ENCODE assay signal across 18 mouse cellular contexts in genomic region chr6:97305491-97305890, GRCm38 (mm10). TPM values are rescaled to one million over a fixed set of nuclear protein-coding genes. Genes with fewer than 3 reads are reported as not detected.
DNase-seq lines count a peak whose midpoint lies in the region; ATAC-seq and TF ChIP-seq lines count a peak whose summit lies in the region.
"Had no signal": no experiment of that assay in that cellular context is flagged by ENCODE, and none has a peak within 500 bp of the region (broad histone marks: within the 10 kb centered on the region; RNA-seq: fewer than 3 reads in every experiment).

No protein-coding gene starts in this region.

- dilution Hi-C loops in CH12.LX (cut with MboI; ENCODE audit: extremely low pct_ligation_motif_present, extremely low pct_unique_long_range_greater_than_20kb, low sequenced_read_pairs) = no loop called here

- H3K4me3 ChIP-seq in cerebellum, adult 2 months (replicated peaks; ENCODE audit: insufficient read depth, low read depth, low read length) = peak overlapping the region; percentile 96
- no peak overlapping the region for H3K4me3 ChIP-seq in hindbrain, embryonic 12.5 days
- H3K4me3 ChIP-seq in hindbrain, embryonic 10.5 days = no peak overlapping the region
- no peak overlapping the region for H3K4me3 ChIP-seq in CH12.LX (replicated peaks in 1 of 3; ENCODE audit: low read depth in 2 of 3, low read length in 2 of 3, poor library complexity in 1 of 3)
- no peak overlapping the region for H3K4me3 ChIP-seq in myocyte
- H3K4me3 ChIP-seq: embryonic facial prominence, embryonic 15.5 days; forebrain, embryonic 12.5 days; heart, embryonic 13.5 days; limb, embryonic 13.5 days had no signal

- ATAC-seq in hindbrain, embryonic 12.5 days (ENCODE audit: low FRiP score) = no peak

- peaks cover 30% of the 10 kb centered on the region for H3K36me3 ChIP-seq in hindbrain, embryonic 12.5 days
- peaks cover 78% of the 10 kb centered on the region for H3K36me3 ChIP-seq in hindbrain, embryonic 10.5 days
- H3K36me3 ChIP-seq in CH12.LX (replicated peaks in 1 of 2; ENCODE audit: control insufficient read depth in 1 of 2, insufficient read depth in 1 of 2, low read length in 1 of 2) (no peaks in the 10 kb centered on the region), myocyte (ENCODE audit: control insufficient read depth, insufficient read depth) (no peaks in the 10 kb centered on the region)

- H3K27ac ChIP-seq in cerebellum, adult 2 months (ENCODE audit: insufficient read depth, low read length) = no peak overlapping the region
- H3K27ac ChIP-seq in hindbrain, embryonic 12.5 days = peak overlapping the region; percentile 32; the same call in 1 of the 2 replicates
- no peak overlapping the region for H3K27ac ChIP-seq in hindbrain, embryonic 10.5 days
- H3K27ac ChIP-seq in CH12.LX (ENCODE audit: insufficient read depth, low read depth) = no peak overlapping the region
- H3K27ac ChIP-seq: embryonic facial prominence, embryonic 15.5 days; forebrain, embryonic 12.5 days; heart, embryonic 13.5 days; limb, embryonic 13.5 days; macrophage had no signal

- H3ac ChIP-seq in myocyte (ENCODE audit: control insufficient read depth, insufficient read length) = no peak overlapping the region

- no peak for TF ChIP-seq RAD21 in CH12.LX (IDR thresholded peaks at IDR 0.05; ENCODE audit: low read depth, low read length)

- 69% methylated on average over 7 of the region's 7 CpGs for WGBS in cerebellum, adult 2 months
- 89% methylated on average over 7 of the region's 7 CpGs for WGBS in hindbrain, embryonic 12.5 days
- 94% methylated on average over 7 of the region's 7 CpGs for WGBS in hindbrain, embryonic 10.5 days

- peak in 1 of 2 experiments; percentile 18 for DNase-seq in cerebellum, adult 2 months
- no peak for DNase-seq in cerebellum, adult 11 months
- no peak for DNase-seq in hindbrain, embryonic 10.5 days (ENCODE audit: low spot score)
- DNase-seq in CH12.LX (ENCODE audit: extremely low read depth) = no peak
- no peak for DNase-seq in thymus, postnatal 0 days (ENCODE audit: low spot score)
- DNase-seq in frontal cortex, postnatal 25 days (ENCODE audit: low spot score in 2 of 2) = no peak
- DNase-seq: adrenal gland, adult 2 months; kidney, postnatal 25 days; layer of hippocampus, postnatal 36 days; lung, adult 18-20 months; thymus, postnatal 14 days had no signal

- TF ChIP-seq EP300 in CH12.LX (IDR thresholded peaks at IDR 0.05; ENCODE audit: low read length) = no peak

- TF ChIP-seq POLR2A in cerebellum, adult 2 months (IDR thresholded peaks at IDR 0.05; ENCODE audit: borderline replicate concordance, insufficient read depth, low read length) = no peak
- no peak for TF ChIP-seq POLR2A in CH12.LX (IDR thresholded peaks at IDR 0.05; ENCODE audit: low read depth, low read length)
- no peak for TF ChIP-seq POLR2A in myocyte (IDR thresholded peaks at IDR 0.05; ENCODE audit: insufficient read length, low read depth)

- H3K79me2 ChIP-seq in CH12.LX (replicated peaks; ENCODE audit: control insufficient read depth, extremely low read depth, insufficient read depth, poor library complexity, severe bottlenecking) = no peaks in the 10 kb centered on the region
- H3K79me2 ChIP-seq in myocyte (ENCODE audit: control insufficient read depth, insufficient read depth) = no peaks in the 10 kb centered on the region

- no peak overlapping the region for H3K4me2 ChIP-seq in hindbrain, embryonic 12.5 days (replicated peaks)
- peak overlapping the region; percentile 51; the same call in 1 of the 2 replicates for H3K4me2 ChIP-seq in CH12.LX (ENCODE audit: insufficient read depth, low read depth, poor library complexity, severe bottlenecking)
- H3K4me2 ChIP-seq in myocyte (ENCODE audit: low read depth) = peak overlapping the region; percentile 49
- H3K4me2 ChIP-seq: embryonic facial prominence, embryonic 15.5 days; forebrain, embryonic 12.5 days had no signal

- in situ Hi-C loops in CH12.LX (cut with MboI; ENCODE audit: low pct_ligation_motif_present, low pct_unique_long_range_greater_than_20kb, low sequenced_read_pairs) = no loop called here

- no peaks in the 10 kb centered on the region for H3K9me3 ChIP-seq in hindbrain, embryonic 12.5 days (replicated peaks)
- H3K9me3 ChIP-seq in hindbrain, embryonic 10.5 days = no peaks in the 10 kb centered on the region
- H3K9me3 ChIP-seq in CH12.LX (replicated peaks; ENCODE audit: low read length) = no peaks in the 10 kb centered on the region
- H3K9me3 ChIP-seq: embryonic facial prominence, embryonic 15.5 days; forebrain, embryonic 12.5 days; heart, embryonic 13.5 days; limb, embryonic 13.5 days had no signal

- H3K9ac ChIP-seq in hindbrain, embryonic 12.5 days = no peak overlapping the region
- H3K9ac ChIP-seq in CH12.LX (ENCODE audit: insufficient read depth, low read depth) = no peak overlapping the region
- H3K9ac ChIP-seq: embryonic facial prominence, embryonic 15.5 days; forebrain, embryonic 12.5 days; heart, embryonic 13.5 days; limb, embryonic 13.5 days had no signal

- peaks cover 6% of the 10 kb centered on the region; the same call in 1 of the 2 replicates for H3K4me1 ChIP-seq in cerebellum, adult 2 months (ENCODE audit: control insufficient read depth, insufficient read depth, low read length)
- 0 out of 2 replicates have a peak, but pooled peaks cover 3% of the 10 kb centered on the region for H3K4me1 ChIP-seq in hindbrain, embryonic 12.5 days
- 0 out of 2 replicates have a peak, but pooled peaks cover 5% of the 10 kb centered on the region for H3K4me1 ChIP-seq in hindbrain, embryonic 10.5 days (replicated peaks)
- H3K4me1 ChIP-seq in CH12.LX (ENCODE audit: control insufficient read depth in 1 of 2, insufficient read depth in 2 of 2) = peaks cover 0 to 6% of the 10 kb centered on the region in 2 experiments; a peak in 2 of 4 replicates

- H3K27me3 ChIP-seq in cerebellum, adult 2 months (ENCODE audit: control insufficient read depth, insufficient read depth, low read length) = no peaks in the 10 kb centered on the region
- H3K27me3 ChIP-seq in hindbrain, embryonic 12.5 days = no peaks in the 10 kb centered on the region
- H3K27me3 ChIP-seq in hindbrain, embryonic 10.5 days (ENCODE audit: insufficient read depth, poor library complexity, severe bottlenecking) = no peaks in the 10 kb centered on the region
- no peaks in the 10 kb centered on the region for H3K27me3 ChIP-seq in CH12.LX (replicated peaks)
- H3K27me3 ChIP-seq in myocyte (ENCODE audit: control insufficient read depth, insufficient read depth, insufficient read length) = no peaks in the 10 kb centered on the region
- H3K27me3 ChIP-seq: embryonic facial prominence, embryonic 15.5 days; forebrain, embryonic 12.5 days; heart, embryonic 13.5 days; limb, embryonic 13.5 days had no signal

- TF ChIP-seq CTCF in cerebellum, adult 2 months (IDR thresholded peaks at IDR 0.05; ENCODE audit: borderline replicate concordance, insufficient read depth, low read depth, low read length) = no peak
- TF ChIP-seq CTCF in CH12.LX (conservative IDR thresholded peaks at IDR 0.05 in 1 of 2, IDR thresholded peaks at IDR 0.05 in 1 of 2; ENCODE audit: low read depth in 2 of 2, low read length in 2 of 2) = no peak

TF ChIP-seq in CH12.LX, 34 proteins besides CTCF, POLR2A, EP300 and RAD21:
- TF ChIP-seq ELF1 (IDR thresholded peaks at IDR 0.05; ENCODE audit: low read depth, low read length) = no peak
- no peak for TF ChIP-seq MYC (IDR thresholded peaks at IDR 0.05; ENCODE audit: low read depth, low read length)

TF ChIP-seq in myocyte, 11 proteins besides CTCF, POLR2A, EP300 and RAD21:
- no peak for TF ChIP-seq MYOD1 (IDR thresholded peaks at IDR 0.05; ENCODE audit: control insufficient read depth in 1 of 3, insufficient read length in 2 of 3, low read depth in 2 of 3)
- TF ChIP-seq MYOG (IDR thresholded peaks at IDR 0.05; ENCODE audit: control insufficient read depth in 1 of 3, insufficient read depth in 1 of 3, insufficient read length in 2 of 3, low read depth in 2 of 3) = no peak
- no peak for TF ChIP-seq MAX (IDR thresholded peaks at IDR 0.05; ENCODE audit: low read depth)
- TF ChIP-seq REST (IDR thresholded peaks at IDR 0.05; ENCODE audit: insufficient read depth, insufficient read length) = no peak
- TF ChIP-seq CEBPB (IDR thresholded peaks at IDR 0.05; ENCODE audit: insufficient read depth, poor library complexity, severe bottlenecking) = no peak
- no peak for TF ChIP-seq TCF12 (IDR thresholded peaks at IDR 0.05; ENCODE audit: insufficient read depth, poor library complexity, severe bottlenecking)
- TF ChIP-seq USF1 (IDR thresholded peaks at IDR 0.05; ENCODE audit: low read depth) = no peak
- TF ChIP-seq E2F4 (IDR thresholded peaks at IDR 0.05; ENCODE audit: insufficient read depth) = no peak
- no peak for TF ChIP-seq SRF (IDR thresholded peaks at IDR 0.05; ENCODE audit: control insufficient read depth, insufficient read length, low read depth)
- TF ChIP-seq POLR2AphosphoS2 (IDR thresholded peaks at IDR 0.05; ENCODE audit: insufficient read length, low read depth) = no peak
- TF ChIP-seq TCF3 (IDR thresholded peaks at IDR 0.05; ENCODE audit: insufficient read length, low read depth) = no peak
TF ChIP-seq in myocyte: peak in this region for 0.

RNA-seq across cellular contexts. Expression of gene Lmod3, which starts 52.9 kb away (rescaled TPM):
- 0.06 and 0.08 TPM in 2 replicates for polyA plus RNA-seq in cerebellum, adult 2 months (2012; rRNA removed)
- polyA plus RNA-seq in hindbrain, embryonic 12.5 days (2016; fragmentation: Nextera tagmentation; extraction: Ambion mirVana) = 0.31 and 2.1 TPM in 2 replicates
- polyA plus RNA-seq in hindbrain, embryonic 10.5 days (2016; fragmentation: Nextera tagmentation; extraction: Ambion mirVana) = not detected in 2 replicates
- total RNA-seq in CH12.LX (2012; rRNA removed) (not detected in 2 replicates), CH12.LX (2014; rRNA removed) (not detected in 2 replicates)
- polyA plus RNA-seq in CH12.LX (2012; ENCODE audit: insufficient read length, low read depth) (not detected in 2 replicates), myocyte (2012; fragmentation: generic; extraction: Trizol) (55.6 TPM)
- polyA plus RNA-seq in thymus, postnatal 0 days (2015; fragmentation: Nextera tagmentation; extraction: Ambion mirVana) = 0.13 and 0.18 TPM in 2 replicates
- total RNA-seq: adrenal gland, adult 2 months; layer of hippocampus, postnatal 36 days had no signal
- polyA plus RNA-seq: adrenal gland, adult 2 months; macrophage had no signal

Comparison
In these comparisons a context has a peak if more than half of its experiments do, and no peak if none do; other contexts are left out.
1. RNA of gene Lmod3, which starts 52.9 kb away (polyA plus RNA-seq): 55.6 TPM in myocyte (single experiment); 0.31 to 2.1 TPM in hindbrain, embryonic 12.5 days, 0.13 to 0.18 TPM in thymus, postnatal 0 days, 0.06 to 0.08 TPM in cerebellum, adult 2 months, not detected in hindbrain, embryonic 10.5 days and not detected in CH12.LX; every median in the first group is over 10 times any median in the second.